Mouse (Mus musculus): Measurements from ENCODE around the gene Zfp36l2.

The Zfp36l2 gene

GRCm38 (mm10) chr17:84176446-84176845 lies 11.3 kb downstream of the Zfp36l2 start:
- peak; percentile 2 to 55 for DNase-seq

GRCm38 (mm10) chr17:84175196-84175595 lies 12.6 kb downstream of the Zfp36l2 start:
- DNase-seq = peak; percentile 1 to 22

GRCm38 (mm10) chr17:84167377-84167776 lies 20.4 kb downstream of the Zfp36l2 start:
- DNase-seq = peak; percentile 1 to 30

- DNase-seq = peak; percentile 0 to 18
These were observed 21.4 kb downstream of the Zfp36l2 start for GRCm38 (mm10) chr17:84166135-84166860.

- DNase-seq = peak; percentile 0 to 13
These were observed 22.0 kb downstream of the Zfp36l2 start for GRCm38 (mm10) chr17:84165735-84166134.

GRCm38 (mm10) chr17:84164146-84164545 lies 23.6 kb downstream of the Zfp36l2 start:
- peak; percentile 1 to 6 for DNase-seq

GRCm38 (mm10) chr17:84163066-84163785 lies 24.5 kb downstream of the Zfp36l2 start:
- peak; percentile 0 to 21 for DNase-seq

- DNase-seq = peak in 1 of 2 experiments; percentile 1
These were observed 25.5 kb downstream of the Zfp36l2 start for GRCm38 (mm10) chr17:84162211-84162760.

GRCm38 (mm10) chr17:84161231-84161854 lies 26.4 kb downstream of the Zfp36l2 start:
- peak; percentile 6 to 33 for DNase-seq

GRCm38 (mm10) chr17:84158891-84159290 lies 28.9 kb downstream of the Zfp36l2 start:
- DNase-seq = peak in 1 of 2 experiments; percentile 76

- DNase-seq = peak in 1 of 2 experiments; percentile 35
These were observed 29.3 kb downstream of the Zfp36l2 start for GRCm38 (mm10) chr17:84158461-84158795.

GRCm38 (mm10) chr17:84157743-84158460 lies 29.8 kb downstream of the Zfp36l2 start:
- DNase-seq = peak in 1 of 2 experiments; percentile 72

GRCm38 (mm10) chr17:84156748-84157742 lies 30.7 kb downstream of the Zfp36l2 start:
- peak; percentile 82 to 93 for DNase-seq

- peak; percentile 71 to 85 for DNase-seq
These were observed 31.5 kb downstream of the Zfp36l2 start for GRCm38 (mm10) chr17:84156227-84156573.

GRCm38 (mm10) chr17:84155516-84156226 lies 32.1 kb downstream of the Zfp36l2 start:
- peak; percentile 3 to 23 for DNase-seq

- peak in 1 of 2 experiments; percentile 29 for DNase-seq
These were observed 32.8 kb downstream of the Zfp36l2 start for GRCm38 (mm10) chr17:84155029-84155338.

- DNase-seq = peak in 1 of 2 experiments; percentile 41
These were observed 33.3 kb downstream of the Zfp36l2 start for GRCm38 (mm10) chr17:84154302-84155028.

GRCm38 (mm10) chr17:84152976-84153786 lies 34.6 kb downstream of the Zfp36l2 start:
- DNase-seq = peak; percentile 1 to 30

Data from kidney, postnatal 25 days (tissue).